Mouse (Mus musculus) forebrain, embryonic 15.5 days (tissue): ENCODE measurements around the gene Ovgp1. TPM values are rescaled to one million over a fixed set of nuclear protein-coding genes. Genes with fewer than 3 reads are reported as not detected.

Source experiments
- ATAC-seq: fragments of 200-750 bp; cut with Nextera tagmentation; replicated peaks from 2 replicates; pipeline ENCODE4 v1.8.0; 2017; ENCODE audit warnings: mild to moderate bottlenecking, moderate TSS enrichment, moderate library complexity
- H3K27ac ChIP-seq: fragments of 300-500 bp; sonication (generic); replicated peaks from 2 replicates; pipeline ENCODE4 v1.5.1; 2015; ENCODE audit warnings: mild to moderate bottlenecking, inconsistent platforms
- H3K27me3 ChIP-seq: fragments of 300-500 bp; sonication (generic); 2 replicates; pipeline ENCODE4 v1.6.1; 2015; ENCODE audit warnings: inconsistent platforms
- H3K36me3 ChIP-seq: fragments of 300-500 bp; sonication (generic); 2 replicates; pipeline ENCODE4 v1.6.1; 2015; ENCODE audit warnings: mild to moderate bottlenecking, inconsistent platforms
- H3K4me1 ChIP-seq: fragments of 300-500 bp; sonication (generic); 2 replicates; pipeline ENCODE4 v1.6.1; 2015; ENCODE audit warnings: inconsistent platforms
- H3K4me2 ChIP-seq: fragments of 300-500 bp; sonication (generic); replicated peaks from 2 replicates; pipeline ENCODE4 v1.6.1; 2015; ENCODE audit warnings: mild to moderate bottlenecking, inconsistent platforms
- H3K4me3 ChIP-seq: fragments of 300-500 bp; sonication (generic); 2 replicates; pipeline ENCODE4 v1.5.1; 2015; ENCODE audit warnings: mild to moderate bottlenecking, inconsistent platforms
- H3K9ac ChIP-seq: fragments of 300-500 bp; sonication (generic); replicated peaks from 2 replicates; pipeline ENCODE4 v1.6.1; 2015; ENCODE audit warnings: mild to moderate bottlenecking, inconsistent platforms
- H3K9me3 ChIP-seq: fragments of 300-500 bp; sonication (generic); 2 replicates; pipeline ENCODE4 v1.6.1; 2016; ENCODE audit warnings: inconsistent platforms
- WGBS: fragments of 180-500 bp; shearing (Covaris S2); methylation state at CpG from one replicate; pipeline ENCODE4 v1.1.7; 2015; ENCODE audit warnings: mixed read lengths; 5-methylcytosine and 5-hydroxymethylcytosine counted together
- polyA plus RNA-seq: library from polyadenylated mRNA; unstranded; fragments of >200 nt; fragmentation: Nextera tagmentation; extraction: Ambion mirVana; gene quantifications from 2 replicates; pipeline ENCODE4 v1.2.1, GENCODE M21; 2015

Gene Ovgp1
- polyA plus RNA-seq: 4.1 and 4.5 TPM in 2 replicates

DNA sequence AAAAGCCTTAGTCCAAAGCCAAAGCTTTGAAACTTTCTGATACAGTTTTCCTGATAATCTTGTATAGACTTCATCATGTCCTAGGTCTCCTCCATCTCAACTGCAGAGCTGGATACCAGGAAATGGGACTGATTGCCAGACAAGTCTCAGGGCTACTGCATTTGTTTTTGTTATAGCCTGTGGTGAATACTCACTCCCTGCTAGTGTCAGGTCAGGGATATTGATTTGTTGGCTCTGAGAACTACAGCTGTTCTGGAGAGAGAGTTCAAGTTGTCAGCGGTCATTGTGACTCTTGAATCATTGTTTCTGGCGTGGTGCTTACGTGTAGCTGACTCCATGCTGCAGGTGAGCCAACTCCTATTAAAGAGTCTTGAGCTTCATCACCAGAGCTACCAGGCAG lies at the start of gene Ovgp1:
Ovgp1 (plus strand) TSS at position 301 of the 400 bp plus-strand sequence.
- H3K4me3 ChIP-seq: no peak within 1 kb of the TSS
- H3K9ac ChIP-seq: no peak within 1 kb of the TSS
- ATAC-seq: no peak
- H3K9me3 ChIP-seq: no peaks in the 10 kb centered on the region
- H3K36me3 ChIP-seq: peaks cover 25% of the 10 kb centered on the region
- no peaks in the 10 kb centered on the region for H3K4me1 ChIP-seq
- no peak within 1 kb of the TSS for H3K4me2 ChIP-seq
- H3K27ac ChIP-seq: no peak within 1 kb of the TSS
- no peaks in the 10 kb centered on the region for H3K27me3 ChIP-seq
- 89% methylated on average over 3 of the region's 3 CpGs for WGBS

GRCm38 (mm10) chr3:105924616-105925015 lies 48.9 kb upstream of the Ovgp1 start:
- H3K4me3 ChIP-seq: no peak overlapping the region
- H3K9me3 ChIP-seq: no peaks in the 10 kb centered on the region
- WGBS: 90% methylated on average over 9 of the region's 9 CpGs
- H3K4me2 ChIP-seq: no peak overlapping the region
- no peak for ATAC-seq
- H3K4me1 ChIP-seq: no peaks in the 10 kb centered on the region
- no peak overlapping the region for H3K27ac ChIP-seq
- no peaks in the 10 kb centered on the region for H3K27me3 ChIP-seq
- H3K9ac ChIP-seq: no peak overlapping the region
- no peaks in the 10 kb centered on the region for H3K36me3 ChIP-seq

DNA sequence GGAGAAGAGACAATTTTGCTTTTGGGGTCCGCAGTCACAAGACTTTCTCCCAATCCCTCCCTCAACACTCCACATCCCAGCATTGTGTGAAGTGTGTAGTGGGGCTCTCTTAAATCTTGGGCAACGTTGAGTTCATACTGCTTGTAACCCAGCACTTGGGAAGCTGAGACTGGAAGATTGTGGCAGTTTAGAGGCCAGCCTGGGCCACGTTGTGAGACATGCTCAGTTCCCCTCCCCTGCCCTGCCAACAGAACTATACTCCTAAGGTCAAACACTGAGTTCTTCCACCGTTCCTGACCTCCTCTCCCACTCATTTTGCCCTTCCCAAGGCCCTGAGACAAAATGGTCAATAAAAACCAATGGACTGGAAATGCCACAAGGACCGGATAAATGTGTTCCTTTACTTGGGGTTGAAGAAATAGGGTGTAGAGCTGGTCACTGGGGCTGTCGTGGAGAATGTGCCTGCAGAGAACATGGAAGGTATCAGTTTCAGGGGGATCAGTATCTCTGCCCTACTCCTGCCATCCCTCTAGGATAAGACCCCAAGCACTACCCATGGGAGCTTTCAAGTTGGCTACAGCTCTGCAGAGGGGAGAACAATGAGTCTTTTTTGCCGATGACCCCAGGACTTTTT lies 45.8 kb upstream of the Ovgp1 start:
- no peak overlapping the region for H3K4me2 ChIP-seq
- no peak for ATAC-seq
- no peaks in the 10 kb centered on the region for H3K27me3 ChIP-seq
- 84% methylated on average over 7 of the region's 7 CpGs for WGBS
- H3K9ac ChIP-seq: no peak overlapping the region
- H3K4me3 ChIP-seq: no peak overlapping the region
- H3K27ac ChIP-seq: no peak overlapping the region
- H3K36me3 ChIP-seq: no peaks in the 10 kb centered on the region
- no peaks in the 10 kb centered on the region for H3K4me1 ChIP-seq
- H3K9me3 ChIP-seq: no peaks in the 10 kb centered on the region

- no peaks in the 10 kb centered on the region for H3K4me1 ChIP-seq
- no peak overlapping the region for H3K9ac ChIP-seq
- H3K4me2 ChIP-seq: no peak overlapping the region
- H3K9me3 ChIP-seq: no peaks in the 10 kb centered on the region
- no peaks in the 10 kb centered on the region for H3K36me3 ChIP-seq
- 88% methylated on average over 3 of the region's 3 CpGs for WGBS
- ATAC-seq: no peak
- H3K27ac ChIP-seq: no peak overlapping the region
- H3K27me3 ChIP-seq: no peaks in the 10 kb centered on the region
- H3K4me3 ChIP-seq: no peak overlapping the region
Observed at GRCm38 (mm10) chr3:105928195-105928569, 45.3 kb upstream of the Ovgp1 start.

- Histone ChIP-seq H3K4me2 (no peak overlapping the region), H3K4me1 (no peaks in the 10 kb centered on the region), H3K36me3 (no peaks in the 10 kb centered on the region), H3K27me3 (no peaks in the 10 kb centered on the region), H3K9me3 (no peaks in the 10 kb centered on the region), H3K4me3 (no peak overlapping the region), H3K27ac (no peak overlapping the region), H3K9ac (no peak overlapping the region)
- WGBS: 85% methylated on average over 6 of the region's 6 CpGs
- no peak for ATAC-seq
Observed at GRCm38 (mm10) chr3:105928781-105929180, 44.7 kb upstream of the Ovgp1 start.

DNA sequence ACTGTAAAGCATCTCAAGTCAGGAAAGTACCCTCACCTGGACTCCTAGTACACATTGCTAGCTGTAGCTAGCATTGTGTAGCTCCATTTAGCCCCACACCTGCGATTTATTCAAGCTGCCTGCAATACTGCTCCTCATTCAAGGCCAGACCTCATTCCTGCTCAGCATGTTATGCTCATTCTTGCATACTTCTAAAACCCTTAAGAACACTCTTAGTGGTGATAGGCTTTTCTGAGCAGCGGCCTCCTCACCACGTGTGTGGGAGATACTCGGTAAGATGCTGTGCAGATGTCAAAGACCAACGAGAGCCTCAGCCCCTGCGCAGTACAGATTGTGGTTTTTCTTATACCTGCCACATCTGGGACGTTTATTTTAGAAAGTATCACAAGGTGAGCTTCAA lies 43.7 kb upstream of the Ovgp1 start:
- Histone ChIP-seq H3K36me3 (no peaks in the 10 kb centered on the region), H3K4me2 (no peak overlapping the region), H3K9me3 (no peaks in the 10 kb centered on the region), H3K27ac (no peak overlapping the region), H3K4me1 (no peaks in the 10 kb centered on the region), H3K9ac (no peak overlapping the region), H3K4me3 (no peak overlapping the region), H3K27me3 (no peaks in the 10 kb centered on the region)
- WGBS: 87% methylated on average over 7 of the region's 7 CpGs
- no peak for ATAC-seq

DNA sequence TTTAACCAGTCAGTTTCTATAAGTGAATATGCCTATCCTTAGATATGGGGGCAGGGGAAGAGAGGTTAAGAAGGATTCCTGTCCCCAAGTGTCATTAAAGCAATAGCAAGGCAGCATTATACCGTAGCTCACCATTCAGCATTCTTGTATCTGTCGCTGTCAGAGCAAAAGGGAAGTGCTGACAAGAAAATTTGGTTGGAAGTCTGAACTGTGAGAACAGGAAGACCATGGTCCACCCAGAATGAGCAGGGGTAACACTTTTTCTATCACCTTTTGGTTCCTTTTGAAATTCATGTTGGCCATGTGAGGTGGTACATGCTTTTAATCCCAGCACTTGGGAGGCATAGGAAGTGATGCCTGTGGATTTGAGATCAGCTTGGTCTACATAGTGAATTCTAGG lies 42.4 kb upstream of the Ovgp1 start:
- 93% methylated on average over 2 of the region's 2 CpGs for WGBS
- H3K4me2 ChIP-seq: no peak overlapping the region
- H3K4me3 ChIP-seq: no peak overlapping the region
- H3K27me3 ChIP-seq: no peaks in the 10 kb centered on the region
- H3K4me1 ChIP-seq: no peaks in the 10 kb centered on the region
- H3K27ac ChIP-seq: no peak overlapping the region
- no peaks in the 10 kb centered on the region for H3K9me3 ChIP-seq
- H3K9ac ChIP-seq: no peak overlapping the region
- no peak for ATAC-seq
- no peaks in the 10 kb centered on the region for H3K36me3 ChIP-seq

DNA sequence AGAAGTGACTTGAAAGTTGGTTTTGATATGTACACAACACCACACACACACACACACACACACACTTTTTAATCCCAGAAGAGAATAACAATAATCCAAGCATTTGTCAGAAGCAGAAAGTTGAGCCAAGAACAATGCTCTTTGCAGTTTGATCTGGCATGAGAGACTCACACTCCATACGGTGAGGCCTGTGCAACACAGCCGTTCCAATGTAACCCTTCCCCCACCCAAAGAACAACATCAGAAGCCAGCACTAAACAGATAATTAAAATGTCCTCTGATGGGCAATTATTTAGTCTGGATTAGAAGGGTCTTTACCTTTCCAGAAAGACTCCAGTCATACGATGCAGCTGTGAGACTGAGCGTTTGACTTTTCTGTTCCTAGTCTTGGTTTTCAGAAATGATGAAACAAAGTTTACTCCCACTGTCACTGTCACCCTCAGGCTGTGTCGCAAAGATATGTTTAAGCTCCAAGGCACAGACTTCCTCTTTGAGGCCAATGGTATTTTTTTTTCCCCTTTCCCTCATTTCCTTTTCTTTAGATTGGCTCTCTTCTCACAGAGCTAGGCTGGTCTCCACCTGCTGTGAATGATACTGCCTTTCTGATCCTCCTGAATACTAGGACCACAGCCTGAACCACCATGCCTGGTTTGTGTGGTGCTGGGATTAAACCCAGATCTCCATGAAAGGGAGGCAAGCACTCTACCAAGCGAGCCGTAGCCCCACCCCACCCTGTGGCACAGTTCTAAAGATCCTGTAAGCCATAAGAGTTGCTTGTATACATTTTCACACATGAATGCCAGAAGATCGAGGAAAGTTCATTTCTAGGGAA lies 41.1 kb upstream of the Ovgp1 start, which contains the start of gene I830077J02Rik:
I830077J02Rik (minus strand) TSS at position 425 of the 832 bp plus-strand sequence.
- H3K27me3 ChIP-seq: no peaks in the 10 kb centered on the region
- no peaks in the 10 kb centered on the region for H3K9me3 ChIP-seq
- 90% methylated on average over 8 of the region's 8 CpGs for WGBS
- H3K4me3 ChIP-seq: no peak within 1 kb of the TSS
- H3K9ac ChIP-seq: no peak within 1 kb of the TSS
- H3K4me2 ChIP-seq: no peak within 1 kb of the TSS
- H3K36me3 ChIP-seq: peaks cover 7% of the 10 kb centered on the region; the same call in 1 of the 2 replicates
- ATAC-seq: no peak
- H3K27ac ChIP-seq: no peak within 1 kb of the TSS
- no peaks in the 10 kb centered on the region for H3K4me1 ChIP-seq

DNA sequence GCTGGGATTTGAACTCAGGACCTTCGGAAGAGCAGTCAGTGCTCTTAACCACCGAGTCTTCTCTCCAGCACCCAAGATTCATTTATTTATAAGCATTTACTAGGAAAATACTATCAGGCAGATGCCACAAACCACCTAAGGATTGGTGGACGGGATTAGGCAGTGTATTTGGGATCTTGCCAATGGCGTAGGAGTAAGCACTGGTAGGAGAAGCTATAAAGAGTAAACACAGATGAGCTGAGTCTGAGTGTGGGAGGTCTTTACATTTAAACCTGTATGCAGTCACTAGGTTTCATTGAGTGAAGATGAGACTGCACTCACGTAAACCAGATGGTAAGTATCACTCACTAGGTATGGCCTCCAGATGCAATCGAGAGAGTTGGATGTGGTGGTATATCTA lies 39.6 kb upstream of the Ovgp1 start:
- Histone ChIP-seq H3K27me3 (no peaks in the 10 kb centered on the region), H3K4me1 (no peaks in the 10 kb centered on the region), H3K27ac (no peak overlapping the region), H3K9me3 (no peaks in the 10 kb centered on the region), H3K4me3 (no peak overlapping the region), H3K9ac (no peak overlapping the region), H3K4me2 (no peak overlapping the region), H3K36me3 (peaks cover 11% of the 10 kb centered on the region; the same call in 1 of the 2 replicates)
- WGBS: 91% methylated on average over 6 of the region's 6 CpGs
- no peak for ATAC-seq

- peaks cover 13% of the 10 kb centered on the region; the same call in 1 of the 2 replicates for H3K36me3 ChIP-seq
- no peak overlapping the region for H3K27ac ChIP-seq
- H3K4me1 ChIP-seq: no peaks in the 10 kb centered on the region
- H3K4me2 ChIP-seq: no peak overlapping the region
- H3K9me3 ChIP-seq: no peaks in the 10 kb centered on the region
- no peak overlapping the region for H3K9ac ChIP-seq
- no peak overlapping the region for H3K4me3 ChIP-seq
- WGBS: 63% methylated on average over 5 of the region's 5 CpGs
- H3K27me3 ChIP-seq: no peaks in the 10 kb centered on the region
- no peak for ATAC-seq
Observed at GRCm38 (mm10) chr3:105935033-105935432, 38.5 kb upstream of the Ovgp1 start.

GRCm38 (mm10) chr3:105936111-105936510 lies 37.4 kb upstream of the Ovgp1 start:
- Histone ChIP-seq H3K4me1 (no peaks in the 10 kb centered on the region), H3K36me3 (peaks cover 21% of the 10 kb centered on the region), H3K4me2 (no peak overlapping the region), H3K4me3 (no peak overlapping the region), H3K27me3 (no peaks in the 10 kb centered on the region), H3K27ac (no peak overlapping the region), H3K9ac (no peak overlapping the region), H3K9me3 (no peaks in the 10 kb centered on the region)
- WGBS: 96% methylated on average over 4 of the region's 4 CpGs
- no peak for ATAC-seq

- Histone ChIP-seq H3K4me1 (no peaks in the 10 kb centered on the region), H3K9ac (no peak overlapping the region), H3K9me3 (no peaks in the 10 kb centered on the region), H3K27me3 (no peaks in the 10 kb centered on the region), H3K36me3 (peaks cover 78% of the 10 kb centered on the region), H3K4me2 (no peak overlapping the region), H3K4me3 (no peak overlapping the region), H3K27ac (no peak overlapping the region)
- 95% methylated on average over 7 of the region's 7 CpGs for WGBS
- no peak for ATAC-seq
Observed at GRCm38 (mm10) chr3:105951348-105951747, 22.2 kb upstream of the Ovgp1 start.
